Mouse (Mus musculus): ENCODE measurements around the gene Pla2g2f.

- TF ChIP-seq TAL1 (conservative IDR thresholded peaks at IDR 0.05; ENCODE audit: low read depth, low read length) (no peak), CTCF (IDR thresholded peaks at IDR 0.05; ENCODE audit: low read depth, low read length) (no peak), GATA1 (IDR thresholded peaks at IDR 0.05; ENCODE audit: borderline replicate concordance, low read length) (no peak), POLR2AphosphoS5 (IDR thresholded peaks at IDR 0.05; ENCODE audit: insufficient replicate concordance, low read depth, low read length) (no peak), GATA2 (IDR thresholded peaks at IDR 0.05; ENCODE audit: borderline replicate concordance, low read depth, low read length) (no peak)
These were observed 24.7 kb upstream of the Pla2g2f start for GRCm38 (mm10) chr4:138782098-138782497.

All from G1E (cell line).